Mouse (Mus musculus): Measurements from ENCODE around the gene Tpx2.
A peak's percentile ranks its signal among the peaks of the same experiment; 100 is the strongest.

Tpx2 gene

GRCm38 (mm10) chr2:152861891-152862290 lies 14.1 kb downstream of the Tpx2 start:
- no peak for DNase-seq (ENCODE audit: low read depth, low spot score)

GRCm38 (mm10) chr2:152862638-152863037 lies 14.9 kb downstream of the Tpx2 start:
- DNase-seq (ENCODE audit: low read depth, low spot score), result no peak

GRCm38 (mm10) chr2:152863346-152863745 lies 15.6 kb downstream of the Tpx2 start:
- no peak for DNase-seq (ENCODE audit: low read depth, low spot score)

- no peak for DNase-seq (ENCODE audit: low read depth, low spot score)
Observed at GRCm38 (mm10) chr2:152878239-152878638, 30.5 kb downstream of the Tpx2 start.

GRCm38 (mm10) chr2:152880898-152881297 lies 33.1 kb downstream of the Tpx2 start:
- no peak for DNase-seq (ENCODE audit: low read depth, low spot score)

GRCm38 (mm10) chr2:152884101-152884645 lies 36.4 kb downstream of the Tpx2 start:
- DNase-seq (ENCODE audit: low read depth, low spot score), result peak; percentile 11

- DNase-seq (ENCODE audit: low read depth, low spot score), result no peak
Observed at GRCm38 (mm10) chr2:152887230-152887629, 39.5 kb downstream of the Tpx2 start.

- DNase-seq (ENCODE audit: low read depth, low spot score), result no peak
Observed at GRCm38 (mm10) chr2:152888774-152889173, 41.0 kb downstream of the Tpx2 start.

GRCm38 (mm10) chr2:152895834-152896233 lies 48.1 kb downstream of the Tpx2 start:
- no peak for DNase-seq (ENCODE audit: low read depth, low spot score)

GRCm38 (mm10) chr2:152896926-152897325 lies 49.2 kb downstream of the Tpx2 start:
- DNase-seq (ENCODE audit: low read depth, low spot score), result no peak

GRCm38 (mm10) chr2:152899011-152899410 lies 51.2 kb downstream of the Tpx2 start:
- DNase-seq (ENCODE audit: low read depth, low spot score), result no peak

- no peak for DNase-seq (ENCODE audit: low read depth, low spot score)
Observed at GRCm38 (mm10) chr2:152901296-152901695, 53.5 kb downstream of the Tpx2 start.

GRCm38 (mm10) chr2:152902658-152903057 lies 54.9 kb downstream of the Tpx2 start:
- no peak for DNase-seq (ENCODE audit: low read depth, low spot score)

- peak; percentile 25 for DNase-seq (ENCODE audit: low read depth, low spot score)
Observed at GRCm38 (mm10) chr2:152903586-152903985, 55.8 kb downstream of the Tpx2 start.

GRCm38 (mm10) chr2:152904127-152904643 lies 56.4 kb downstream of the Tpx2 start:
- DNase-seq (ENCODE audit: low read depth, low spot score), result peak; percentile 75

- DNase-seq (ENCODE audit: low read depth, low spot score), result peak; percentile 28
Observed at GRCm38 (mm10) chr2:152905036-152905829, 57.5 kb downstream of the Tpx2 start.

- peak; percentile 70 for DNase-seq (ENCODE audit: low read depth, low spot score)
Observed at GRCm38 (mm10) chr2:152906274-152907037, 58.7 kb downstream of the Tpx2 start.

GRCm38 (mm10) chr2:152907114-152907943 lies 59.6 kb downstream of the Tpx2 start:
- peak; percentile 35 for DNase-seq (ENCODE audit: low read depth, low spot score)

- no peak for DNase-seq (ENCODE audit: low read depth, low spot score)
Observed at GRCm38 (mm10) chr2:152909848-152910247, 62.1 kb downstream of the Tpx2 start.

- no peak for DNase-seq (ENCODE audit: low read depth, low spot score)
Observed at GRCm38 (mm10) chr2:152911031-152911430, 63.3 kb downstream of the Tpx2 start, which contains the start of gene Mylk2. Gene Mylk2, plus strand, starts transcription at chr2:152911352.

GRCm38 (mm10) chr2:152911432-152911831 lies 63.7 kb downstream of the Tpx2 start:
- no peak for DNase-seq (ENCODE audit: low read depth, low spot score)
